Mouse (Mus musculus) hindbrain, embryonic 11.5 days (tissue): ENCODE results near the gene Cenpi. TPM values are rescaled to one million over a fixed set of nuclear protein-coding genes. Genes with fewer than 3 reads are reported as not detected.

Experiments used
- ATAC-seq: fragments of 200-750 bp; cut with Nextera tagmentation; 2 replicates; pipeline ENCODE4 v1.8.0; 2017; ENCODE audit warnings: mild to moderate bottlenecking, moderate TSS enrichment, moderate library complexity; ENCODE audit not compliant: low FRiP score
- DNase-seq: peaks from one replicate; pipeline ENCODE4 v3.0.0-alpha.2; 2015; ENCODE audit warnings: low spot score
- H3K27ac ChIP-seq: fragments of 300-500 bp; sonication (generic); 2 replicates; pipeline ENCODE4 v1.5.1; 2014; ENCODE audit warnings: mild to moderate bottlenecking, low read depth, low read length
- H3K27me3 ChIP-seq: fragments of 300-500 bp; sonication (generic); 2 replicates; pipeline ENCODE4 v1.6.1; 2014; ENCODE audit warnings: mild to moderate bottlenecking, low read length, moderate library complexity, mixed read lengths; ENCODE audit not compliant: control insufficient read depth, insufficient read depth
- H3K36me3 ChIP-seq: fragments of 300-500 bp; sonication (generic); 2 replicates; pipeline ENCODE4 v1.6.1; 2014; ENCODE audit warnings: mild to moderate bottlenecking, low read length, moderate library complexity, mixed read lengths; ENCODE audit not compliant: control insufficient read depth, insufficient read depth
- H3K4me1 ChIP-seq: fragments of 300-500 bp; sonication (generic); replicated peaks from 2 replicates; pipeline ENCODE4 v1.6.1; 2014; ENCODE audit warnings: low read length, mixed read lengths; ENCODE audit not compliant: control insufficient read depth, insufficient read depth
- H3K4me2 ChIP-seq: fragments of 300-500 bp; sonication (generic); replicated peaks from 2 replicates; pipeline ENCODE4 v1.6.1; 2014; ENCODE audit warnings: mild to moderate bottlenecking, low read depth, low read length
- H3K4me3 ChIP-seq: fragments of 300-500 bp; sonication (generic); 2 replicates; pipeline ENCODE4 v1.5.1; 2014; ENCODE audit warnings: low read depth, low read length
- H3K9ac ChIP-seq: fragments of 300-500 bp; sonication (generic); 2 replicates; pipeline ENCODE4 v1.6.1; 2014; ENCODE audit warnings: low read depth, low read length
- H3K9me3 ChIP-seq: fragments of 300-500 bp; sonication (generic); 2 replicates; pipeline ENCODE4 v1.6.1; 2016; ENCODE audit warnings: low read length; ENCODE audit not compliant: control insufficient read depth
- WGBS: fragments of 180-500 bp; shearing (Covaris S2); extraction: QIAGEN DNeasy Blood & Tissue Kit; methylation state at CpG from one replicate; pipeline ENCODE4 v1.1.7; 2014; 5-methylcytosine and 5-hydroxymethylcytosine counted together
- polyA plus RNA-seq: library from polyadenylated mRNA; unstranded; fragments of >200 nt; fragmentation: Nextera tagmentation; extraction: Ambion mirVana; gene quantifications from 2 replicates; pipeline ENCODE4 v1.2.1, GENCODE M21; 2014

The Cenpi gene
- 27.6 and 28.2 TPM in 2 replicates for polyA plus RNA-seq

DNA sequence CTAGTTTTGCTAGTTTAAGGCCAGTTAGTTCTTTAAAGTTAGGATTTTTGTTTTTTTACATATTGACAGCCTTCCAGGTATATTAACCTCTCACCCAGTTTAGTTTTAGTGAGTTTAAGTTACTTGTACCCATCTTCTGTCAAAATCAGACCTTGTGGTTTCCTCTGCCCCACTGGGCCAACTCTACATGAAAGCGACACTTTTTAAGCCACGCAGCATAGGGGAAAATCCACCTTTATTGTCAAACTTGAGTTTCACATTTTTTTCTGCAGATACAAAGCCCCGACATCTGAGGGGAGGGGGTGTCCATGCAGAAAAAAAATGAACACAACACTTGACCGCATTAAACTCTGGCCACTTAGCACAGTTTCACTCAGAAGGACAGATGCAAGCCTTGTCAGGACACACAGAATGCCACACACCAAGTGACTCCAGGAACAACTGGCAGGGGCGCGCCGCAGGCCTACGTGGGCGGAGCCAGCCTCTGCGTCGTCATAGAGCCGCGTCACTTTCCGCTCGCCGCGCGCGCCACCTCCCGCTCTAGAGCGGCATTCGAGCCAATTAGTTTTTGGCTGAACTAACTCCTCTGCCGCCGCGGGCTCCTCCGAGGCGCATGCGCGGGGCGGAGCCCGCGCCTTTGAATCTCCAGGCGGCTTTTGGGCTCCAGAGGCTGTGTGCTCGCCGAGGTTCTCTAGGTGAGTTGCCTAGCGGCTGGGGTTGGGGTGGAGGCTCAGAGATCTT, at the start of gene Cenpi:
Cenpi (plus strand) TSS at position 551 of the 741 bp plus-strand sequence.
- Histone ChIP-seq H3K27ac (no peak within 1 kb of the TSS), H3K36me3 (no peaks in the 10 kb centered on the region), H3K4me1 (no peaks in the 10 kb centered on the region), H3K4me2 (peak within 1 kb of the TSS; percentile 31), H3K9ac (peak within 1 kb of the TSS; percentile 31; the same call in 1 of the 2 replicates), H3K27me3 (no peaks in the 10 kb centered on the region), H3K9me3 (no peaks in the 10 kb centered on the region), H3K4me3 (peak within 1 kb of the TSS; percentile 22)
- DNase-seq (peak; percentile 87), ATAC-seq (peak; percentile 97)
- WGBS = 18% methylated on average over 36 of the region's 36 CpGs

DNA sequence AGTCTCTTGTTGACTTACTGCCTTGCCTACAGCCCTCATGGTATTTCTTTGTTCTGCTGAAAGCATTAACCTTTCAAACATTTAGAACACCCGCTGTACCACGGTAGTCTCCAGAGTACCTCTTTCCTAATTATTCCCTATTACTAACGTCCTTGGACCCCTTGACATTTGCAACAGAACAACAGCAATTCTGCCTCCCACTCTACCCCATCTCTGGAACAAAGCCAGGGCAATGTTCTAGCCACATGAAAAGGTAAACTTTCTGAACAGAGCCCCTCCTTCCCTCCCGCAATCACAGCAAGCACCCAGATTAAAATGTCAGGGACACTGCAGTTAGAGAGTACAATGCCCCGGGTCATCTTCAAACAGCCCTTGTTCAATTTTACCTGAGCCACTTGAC, 46.7 kb upstream of the Cenpi start:
- Histone ChIP-seq H3K27me3 (no peaks in the 10 kb centered on the region), H3K27ac (no peak overlapping the region), H3K4me2 (no peak overlapping the region), H3K9me3 (no peaks in the 10 kb centered on the region), H3K36me3 (no peaks in the 10 kb centered on the region), H3K4me3 (no peak overlapping the region), H3K9ac (no peak overlapping the region), H3K4me1 (no peaks in the 10 kb centered on the region)
- WGBS = 51% methylated on average over 5 of the region's 5 CpGs
- no peak for DNase-seq
- ATAC-seq = no peak

DNA sequence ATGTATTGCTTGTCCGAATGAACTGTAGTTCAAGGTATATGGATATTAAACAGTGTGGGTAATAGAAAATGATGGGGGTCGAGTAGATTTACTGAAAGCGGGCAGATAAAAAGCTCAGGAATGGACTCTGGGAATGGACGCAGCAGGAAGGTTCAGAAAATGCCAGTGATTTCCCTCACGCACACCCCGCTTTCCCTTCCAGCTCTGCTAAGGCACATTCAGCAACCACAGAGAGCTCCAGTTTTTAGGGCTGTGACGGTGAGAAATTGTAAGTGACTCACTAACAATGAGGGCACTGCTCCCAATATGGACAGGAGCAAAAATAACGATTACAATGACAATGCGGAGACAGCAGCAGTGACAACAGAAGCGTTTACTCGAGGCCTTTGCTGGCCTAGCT, 45.8 kb upstream of the Cenpi start:
- Histone ChIP-seq H3K9ac (no peak overlapping the region), H3K27me3 (no peaks in the 10 kb centered on the region), H3K36me3 (no peaks in the 10 kb centered on the region), H3K4me2 (no peak overlapping the region), H3K4me3 (no peak overlapping the region), H3K27ac (no peak overlapping the region), H3K4me1 (no peaks in the 10 kb centered on the region), H3K9me3 (no peaks in the 10 kb centered on the region)
- WGBS = 75% methylated on average over 11 of the region's 11 CpGs
- no peak for DNase-seq
- ATAC-seq = no peak

DNA sequence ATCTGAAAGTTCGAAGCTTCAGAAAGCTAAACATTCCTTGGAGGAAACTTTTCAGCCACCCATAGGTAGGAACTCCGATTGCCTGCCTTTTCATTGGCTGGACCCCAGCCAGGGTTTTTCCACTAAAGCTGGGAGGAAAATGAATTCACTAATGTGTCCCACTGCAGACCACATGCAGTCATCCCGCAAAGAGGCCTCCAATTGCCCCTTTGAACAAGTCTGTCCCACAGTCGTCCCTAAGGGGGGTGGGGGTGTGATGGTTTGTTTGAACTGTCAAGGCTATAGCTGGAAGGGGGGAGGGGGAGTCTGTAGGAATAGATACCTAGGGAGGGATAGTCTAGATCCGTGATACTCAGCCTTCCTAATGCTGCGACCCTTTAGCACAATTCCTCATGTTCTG, 32.2 kb upstream of the Cenpi start:
- no peaks in the 10 kb centered on the region for H3K4me1 ChIP-seq
- WGBS = 35% methylated on average over 6 of the region's 6 CpGs
- no peak overlapping the region for H3K4me2 ChIP-seq
- DNase-seq (peak; percentile 5), ATAC-seq (peak; percentile 45; the same call in 1 of the 2 replicates)
- no peaks in the 10 kb centered on the region for H3K9me3 ChIP-seq
- H3K9ac ChIP-seq = no peak overlapping the region
- no peak overlapping the region for H3K4me3 ChIP-seq
- H3K36me3 ChIP-seq = no peaks in the 10 kb centered on the region
- no peak overlapping the region for H3K27ac ChIP-seq
- peaks cover 2% of the 10 kb centered on the region; the same call in 1 of the 2 replicates for H3K27me3 ChIP-seq

DNA sequence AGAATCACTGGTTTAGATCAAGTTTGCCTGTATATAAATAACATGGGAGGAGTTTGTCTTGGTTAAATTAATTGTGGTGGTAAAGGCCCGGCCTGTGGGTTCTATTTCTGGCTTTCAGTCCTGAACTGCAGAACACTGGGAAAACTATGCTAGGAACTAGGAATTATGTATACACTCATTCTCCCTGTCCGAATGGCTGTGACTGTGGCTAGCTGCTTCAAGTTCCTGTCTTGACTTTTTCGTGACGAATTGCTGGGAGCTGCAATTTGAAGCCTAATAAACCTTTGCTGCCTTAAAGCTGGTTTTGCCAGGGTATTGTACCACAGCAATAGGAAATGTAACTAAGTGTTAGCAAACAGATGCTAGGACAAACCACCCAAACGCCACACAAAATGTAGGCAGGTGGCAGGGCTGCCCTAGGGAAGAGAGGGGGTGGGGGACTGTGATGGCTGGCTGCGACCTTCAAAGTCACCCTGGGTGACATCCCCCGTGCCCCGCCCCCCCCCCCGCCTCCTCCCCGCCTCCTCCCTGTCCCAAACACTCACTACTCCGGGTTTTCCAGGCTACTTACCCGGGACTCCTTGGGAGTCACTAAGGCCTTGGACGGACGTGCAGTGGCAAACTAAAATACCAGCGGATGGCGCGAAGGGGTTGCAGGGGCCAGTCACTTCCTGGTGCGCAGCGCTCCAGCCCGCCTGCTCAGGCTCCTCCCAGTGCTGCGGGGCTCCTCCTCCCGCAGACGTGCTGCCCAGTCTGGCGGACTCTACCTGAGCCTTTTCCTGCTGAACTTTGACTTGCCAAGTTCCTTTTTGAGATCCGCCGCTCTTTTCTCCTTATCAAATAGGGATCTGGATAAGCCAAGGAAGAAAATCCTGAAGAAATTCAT, 31.4 kb upstream of the Cenpi start, which contains the start of gene Trmt2b:
Trmt2b (minus strand) TSS at position 710 of the 886 bp plus-strand sequence.
- no peaks in the 10 kb centered on the region for H3K9me3 ChIP-seq
- H3K4me1 ChIP-seq = no peaks in the 10 kb centered on the region
- H3K9ac ChIP-seq = no peak within 1 kb of the TSS
- 8% methylated on average over 18 of the region's 26 CpGs for WGBS
- DNase-seq = peak; percentile 52
- no peak within 1 kb of the TSS; the same call in 1 of the 2 replicates for H3K27ac ChIP-seq
- H3K27me3 ChIP-seq = peaks cover 2% of the 10 kb centered on the region; the same call in 1 of the 2 replicates
- peak within 1 kb of the TSS; percentile 34 for H3K4me2 ChIP-seq
- peak; percentile 88 for ATAC-seq
- H3K36me3 ChIP-seq = no peaks in the 10 kb centered on the region
- peak within 1 kb of the TSS; percentile 25 for H3K4me3 ChIP-seq

DNA sequence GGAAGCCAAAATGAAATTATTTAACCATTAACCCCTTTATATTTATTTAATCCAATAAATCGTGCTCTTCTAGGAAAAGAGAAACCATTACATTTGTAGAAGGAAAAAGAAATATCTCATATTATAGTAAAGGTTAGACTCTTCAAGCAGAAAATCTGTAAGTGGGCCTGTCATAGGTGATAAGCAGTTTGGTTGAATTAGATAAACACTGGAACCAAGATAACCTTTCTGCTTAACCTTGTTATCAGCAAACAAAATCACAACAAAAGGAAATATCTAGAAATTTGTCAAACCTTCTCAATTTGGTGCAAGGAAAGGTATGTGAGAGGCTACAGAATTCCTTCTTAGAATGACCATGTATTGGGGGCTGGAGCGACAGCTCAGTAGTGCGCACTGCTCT, 27.4 kb upstream of the Cenpi start:
- H3K27ac ChIP-seq = no peak overlapping the region
- H3K9me3 ChIP-seq = no peaks in the 10 kb centered on the region
- H3K27me3 ChIP-seq = peaks cover 2% of the 10 kb centered on the region
- H3K9ac ChIP-seq = no peak overlapping the region
- DNase-seq (no peak), ATAC-seq (no peak)
- WGBS = 87% methylated on average over 3 of the region's 3 CpGs
- H3K36me3 ChIP-seq = no peaks in the 10 kb centered on the region
- H3K4me3 ChIP-seq = no peak overlapping the region
- no peak overlapping the region for H3K4me2 ChIP-seq
- H3K4me1 ChIP-seq = no peaks in the 10 kb centered on the region

DNA sequence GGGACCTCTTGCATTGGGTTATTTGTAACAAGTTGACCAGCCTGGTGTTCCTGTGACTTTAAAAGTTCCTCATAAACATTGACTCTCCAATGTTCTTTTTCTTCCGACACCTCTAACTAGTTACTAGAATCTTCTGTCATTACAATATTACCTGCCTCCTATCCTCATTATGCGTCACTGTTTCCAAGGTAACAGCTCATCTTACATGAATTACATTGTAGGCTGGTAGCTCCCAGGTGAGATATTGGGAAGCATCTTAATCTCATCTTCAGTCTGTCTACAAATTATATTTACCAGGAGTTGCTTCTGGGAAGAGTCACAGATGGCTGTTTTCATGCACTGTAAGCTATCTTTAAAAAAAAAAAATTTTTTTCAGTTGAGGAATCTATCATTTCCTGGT, 22.8 kb upstream of the Cenpi start:
- ATAC-seq (no peak), DNase-seq (no peak)
- Histone ChIP-seq H3K36me3 (no peaks in the 10 kb centered on the region), H3K9me3 (no peaks in the 10 kb centered on the region), H3K27ac (no peak overlapping the region), H3K4me1 (no peaks in the 10 kb centered on the region), H3K4me2 (no peak overlapping the region), H3K4me3 (no peak overlapping the region), H3K9ac (no peak overlapping the region), H3K27me3 (peaks cover 2% of the 10 kb centered on the region)
- WGBS = 87% methylated on average over 2 of the region's 2 CpGs

DNA sequence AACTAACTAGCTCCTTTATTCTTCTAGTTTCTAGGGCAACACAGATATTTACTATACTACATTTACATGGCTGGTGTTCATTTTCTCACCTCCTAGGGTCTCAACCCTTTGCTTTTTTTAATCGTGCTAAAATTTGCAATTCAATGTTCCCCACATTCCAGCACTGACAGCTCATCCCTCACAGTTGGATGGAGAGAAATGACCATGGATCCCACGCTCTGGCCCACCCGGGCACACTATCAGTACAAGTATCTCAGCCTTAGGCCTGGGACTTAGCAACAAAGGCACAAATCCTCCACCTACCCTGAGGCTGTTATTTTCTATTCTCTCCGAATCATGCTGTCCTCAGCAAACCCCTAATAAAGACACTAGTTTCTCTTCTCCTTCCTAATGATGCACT, 22.1 kb upstream of the Cenpi start:
- DNase-seq = peak; percentile 15
- peak; percentile 75 for ATAC-seq
- Histone ChIP-seq H3K4me2 (no peak overlapping the region), H3K9ac (no peak overlapping the region), H3K4me3 (no peak overlapping the region), H3K9me3 (no peaks in the 10 kb centered on the region), H3K27me3 (peaks cover 2% of the 10 kb centered on the region), H3K27ac (no peak overlapping the region), H3K36me3 (no peaks in the 10 kb centered on the region), H3K4me1 (no peaks in the 10 kb centered on the region)
- 39% methylated on average over 4 of the region's 4 CpGs for WGBS
